Mouse (Mus musculus) T-helper 1 cell (primary cell): ENCODE data around the gene Cnbp.

Experiments used
- in situ Hi-C: fragments of 300-600 bp; cut with MboI, MseI; formaldehyde crosslinking; loops from one replicate; pipeline ENCODE4 v1.15.1; 2025; ENCODE audit warnings: high pct_unique_total_duplicates

The Cnbp gene

DNA sequence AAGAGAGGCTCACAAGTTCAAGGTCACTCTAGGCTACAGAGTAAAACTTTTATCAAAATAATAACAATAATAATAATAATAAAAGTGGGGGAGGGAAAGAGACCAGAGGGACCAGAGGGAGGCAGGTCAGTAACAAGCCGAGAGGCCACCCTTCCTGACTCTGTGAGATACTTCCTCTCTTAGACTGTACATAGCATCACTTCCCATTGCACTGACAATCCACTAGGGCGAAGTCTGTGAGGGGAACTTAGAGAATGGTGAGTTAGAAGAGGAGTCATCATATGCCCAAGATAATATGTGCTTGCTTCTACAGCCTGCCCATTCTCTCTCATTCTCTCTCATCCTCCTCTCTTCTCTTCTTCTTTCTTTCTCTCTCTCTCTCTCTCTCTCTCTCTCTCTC lies 44.9 kb downstream of the Cnbp start:
- in situ Hi-C loops = no loop called here

DNA sequence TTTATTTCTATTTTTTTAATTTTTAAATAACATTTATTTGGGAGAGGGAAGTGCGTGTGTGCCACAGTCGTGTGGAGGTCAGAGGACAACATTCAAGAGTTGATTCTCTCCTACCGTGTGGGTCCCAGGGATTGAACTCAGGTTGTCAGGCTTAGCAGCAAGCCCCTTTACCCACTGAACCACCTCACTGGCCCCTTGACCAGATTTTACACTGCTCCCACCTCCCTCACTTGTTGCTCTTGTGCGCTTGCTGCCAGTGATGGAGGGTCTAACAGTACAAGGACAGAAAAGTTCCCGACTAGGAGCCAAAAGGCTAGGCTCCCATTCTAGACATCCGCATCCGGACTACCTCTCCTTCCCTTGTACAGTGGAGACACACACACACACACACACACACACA lies 45.5 kb downstream of the Cnbp start:
- in situ Hi-C loops = no loop called here

DNA sequence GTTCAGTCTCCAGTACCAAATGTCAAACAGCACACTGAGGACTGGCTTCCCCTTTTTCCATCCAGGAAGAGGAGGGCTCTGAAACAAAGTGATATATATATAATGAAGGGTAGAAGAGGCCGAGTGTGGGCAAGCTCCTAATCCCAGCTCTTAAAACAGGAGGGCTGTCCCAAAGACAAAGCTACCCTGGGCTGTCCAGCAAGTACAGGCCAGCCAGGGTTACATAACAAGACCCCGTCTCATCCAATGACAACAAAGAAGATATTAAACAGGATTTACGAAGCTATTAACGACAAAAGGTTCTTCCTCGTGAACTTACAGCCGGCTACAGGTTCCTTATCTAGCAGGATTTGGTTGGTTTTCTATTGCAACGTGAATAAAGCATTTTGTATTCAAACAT lies 46.0 kb downstream of the Cnbp start:
- in situ Hi-C loops = no loop called here

GRCm38 (mm10) chr6:87804036-87804435 lies 46.9 kb downstream of the Cnbp start:
- in situ Hi-C loops = no loop called here

- in situ Hi-C loops = no loop called here
Observed at GRCm38 (mm10) chr6:87802462-87802861, 48.4 kb downstream of the Cnbp start.

- in situ Hi-C loops = no loop called here
Observed at GRCm38 (mm10) chr6:87799576-87799975, 51.3 kb downstream of the Cnbp start.

GRCm38 (mm10) chr6:87797321-87797720 lies 53.6 kb downstream of the Cnbp start:
- in situ Hi-C loops = no loop called here

GRCm38 (mm10) chr6:87796251-87796880 lies 54.5 kb downstream of the Cnbp start:
- in situ Hi-C loops = no loop called here

GRCm38 (mm10) chr6:87795385-87796150 lies 55.3 kb downstream of the Cnbp start:
- in situ Hi-C loops = no loop called here

- in situ Hi-C loops = no loop called here
Observed at GRCm38 (mm10) chr6:87793821-87794510, 56.9 kb downstream of the Cnbp start.
